Mouse (Mus musculus): Measurements from ENCODE around the gene Chpf2. TPM values are rescaled to one million over a fixed set of nuclear protein-coding genes. Genes with fewer than 3 reads are reported as not detected.

Chpf2 gene
- total RNA-seq, 1 experiment from 2014 or later = 37.9 TPM

GRCm38 (mm10) chr5:24623986-24624821 is 37.7 kb downstream of the Chpf2 start, which contains the start of gene Smarcd3:
Gene Smarcd3 (minus strand): TSS chr5:24624411.
- ATAC-seq (ENCODE audit: extremely low read depth, insufficient number of reproducible peaks, low FRiP score, poor library complexity, severe bottlenecking) = no peak

GRCm38 (mm10) chr5:24624822-24625120 is 38.2 kb downstream of the Chpf2 start:
- ATAC-seq (ENCODE audit: extremely low read depth, insufficient number of reproducible peaks, low FRiP score, poor library complexity, severe bottlenecking) = no peak

GRCm38 (mm10) chr5:24629712-24630111 is 43.2 kb downstream of the Chpf2 start:
- ATAC-seq (ENCODE audit: extremely low read depth, insufficient number of reproducible peaks, low FRiP score, poor library complexity, severe bottlenecking) = no peak

DNA sequence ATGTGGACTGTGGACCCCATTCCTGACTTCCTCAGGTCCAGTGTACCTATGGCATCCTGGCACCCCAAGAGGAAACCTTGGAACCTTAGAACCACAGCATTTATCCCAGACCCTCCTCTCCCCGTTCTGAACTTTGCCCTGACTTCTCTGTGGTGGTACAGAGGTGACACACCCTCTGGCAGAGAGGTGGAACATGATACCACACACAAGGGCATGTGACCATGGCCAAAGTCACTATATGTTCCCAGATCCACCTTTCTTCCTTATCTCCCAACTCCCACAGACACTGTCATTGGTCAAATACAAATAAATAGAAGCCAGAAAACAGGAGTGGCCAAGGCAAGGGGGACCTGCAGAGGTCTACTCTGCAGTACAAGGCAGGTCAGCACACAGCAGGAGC is 48.6 kb downstream of the Chpf2 start:
- no peak for ATAC-seq (ENCODE audit: extremely low read depth, insufficient number of reproducible peaks, low FRiP score, poor library complexity, severe bottlenecking)

GRCm38 (mm10) chr5:24635526-24636141 is 49.1 kb downstream of the Chpf2 start:
- ATAC-seq (ENCODE audit: extremely low read depth, insufficient number of reproducible peaks, low FRiP score, poor library complexity, severe bottlenecking) = no peak

DNA sequence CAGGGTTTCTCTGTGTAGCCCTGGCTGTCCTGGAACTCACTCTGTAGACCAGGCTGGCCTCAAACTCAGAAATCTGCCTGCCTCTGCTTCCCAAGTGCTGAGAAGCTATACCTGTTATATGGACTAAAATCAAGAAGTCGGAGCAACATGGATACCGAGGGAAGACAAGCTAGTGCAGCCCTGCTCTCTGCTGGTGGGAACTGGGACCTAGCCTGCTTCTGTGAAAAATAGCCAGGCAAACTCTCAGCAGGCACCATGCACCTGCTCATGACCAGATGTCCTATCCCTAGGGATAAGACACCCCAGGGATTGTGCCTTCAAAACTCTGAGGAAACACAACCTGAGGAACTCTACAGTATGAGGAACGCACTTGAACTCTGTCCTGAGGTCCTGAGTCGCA is 50.4 kb downstream of the Chpf2 start:
- ATAC-seq (ENCODE audit: extremely low read depth, insufficient number of reproducible peaks, low FRiP score, poor library complexity, severe bottlenecking) = no peak

GRCm38 (mm10) chr5:24638131-24638530 is 51.6 kb downstream of the Chpf2 start:
- no peak for ATAC-seq (ENCODE audit: extremely low read depth, insufficient number of reproducible peaks, low FRiP score, poor library complexity, severe bottlenecking)

- no peak for ATAC-seq (ENCODE audit: extremely low read depth, insufficient number of reproducible peaks, low FRiP score, poor library complexity, severe bottlenecking)
Measured at GRCm38 (mm10) chr5:24639081-24639480, 52.5 kb downstream of the Chpf2 start.

Other genes with a start within 250 kb of the Chpf2 start
- 0.12 TPM in 1 of 2 replicates, not detected in the other for gene Kcnh2, start 235.1 kb upstream of the Chpf2 start, total RNA-seq (2017)
- not detected in 2 replicates for gene Nos3, start 221.9 kb upstream of the Chpf2 start, total RNA-seq (2017)
- not detected in 2 replicates for gene Atg9b, start 194.6 kb upstream of the Chpf2 start, total RNA-seq (2017)
- 5.0 and 5.2 TPM in 2 replicates for gene Abcb8, start 193.1 kb upstream of the Chpf2 start, total RNA-seq (2017)
- gene Asic3, start 173.3 kb upstream of the Chpf2 start, total RNA-seq (2017) = 0.23 TPM in 1 of 2 replicates, not detected in the other
- 30.0 and 36.6 TPM in 2 replicates for gene Cdk5, start 163.2 kb upstream of the Chpf2 start, total RNA-seq (2017)
- gene Slc4a2, start 162.9 kb upstream of the Chpf2 start, total RNA-seq (2017) = 56.8 and 58.0 TPM in 2 replicates
- 32.2 and 32.9 TPM in 2 replicates for gene Fastk, start 141.5 kb upstream of the Chpf2 start, total RNA-seq (2017)
- 28.2 and 29.4 TPM in 2 replicates for gene Tmub1, start 138.9 kb upstream of the Chpf2 start, total RNA-seq (2017)
- 26.1 and 28.6 TPM in 2 replicates for gene Agap3, start 134.6 kb upstream of the Chpf2 start, total RNA-seq (2017)
- gene Gbx1, start 59.5 kb upstream of the Chpf2 start, total RNA-seq (2017) = not detected in 2 replicates
- gene Asb10, start 45.8 kb upstream of the Chpf2 start, total RNA-seq (2017) = not detected in 2 replicates
- not detected in 2 replicates for gene 4931409K22Rik, start 29.9 kb upstream of the Chpf2 start, total RNA-seq (2017)
- 40.0 and 40.4 TPM in 2 replicates for gene Abcf2, start 9.3 kb upstream of the Chpf2 start, total RNA-seq (2017)
- gene Smarcd3, start 37.7 kb downstream of the Chpf2 start, total RNA-seq (2017) = 0.25 and 1.0 TPM in 2 replicates
- 95.3 and 96.3 TPM in 2 replicates for gene Nub1, start 98.8 kb downstream of the Chpf2 start, total RNA-seq (2017)
- gene Wdr86, start 144.0 kb downstream of the Chpf2 start, total RNA-seq (2017) = 0.12 TPM in 1 of 2 replicates, not detected in the other
- gene Crygn, start 171.3 kb downstream of the Chpf2 start, total RNA-seq (2017) = 5.3 TPM in 1 of 2 replicates, not detected in the other

Data from neutrophil, adult 5-6 weeks (primary cell).